Mouse (Mus musculus): Measurements from ENCODE around the gene Ifrd2. TPM values are rescaled to one million over a fixed set of nuclear protein-coding genes. Genes with fewer than 3 reads are reported as not detected.

Ifrd2 gene
- polyA plus RNA-seq, 1 experiment from 2014 or later, result 17.3 TPM

- H3K4me2 ChIP-seq, result peak overlapping the region; percentile 70
- H3K9me3 ChIP-seq, result no peaks in the 10 kb centered on the region
- H3K4me3 ChIP-seq, result peak overlapping the region; percentile 12; the same call in 1 of the 2 replicates
- H3K27me3 ChIP-seq, result no peaks in the 10 kb centered on the region
- ATAC-seq (ENCODE audit: low FRiP score, low read depth), result peak; percentile 10
- H3K27ac ChIP-seq (replicated peaks), result peak overlapping the region; percentile 89
- H3K9ac ChIP-seq, result peak overlapping the region; percentile 23
- H3K4me1 ChIP-seq (replicated peaks), result peaks cover 97% of the 10 kb centered on the region
- H3K36me3 ChIP-seq, result no peaks in the 10 kb centered on the region
- 11% methylated on average over 14 of the region's 14 CpGs for WGBS
Measured at GRCm38 (mm10) chr9:107629901-107630425, 42.5 kb downstream of the Ifrd2 start.

- peak overlapping the region; percentile 12; the same call in 1 of the 2 replicates for H3K4me3 ChIP-seq
Measured at GRCm38 (mm10) chr9:107630576-107630975, 43.1 kb downstream of the Ifrd2 start.

GRCm38 (mm10) chr9:107631311-107631826 lies 43.9 kb downstream of the Ifrd2 start:
- no peaks in the 10 kb centered on the region for H3K9me3 ChIP-seq
- peak overlapping the region; percentile 87; the same call in 1 of the 2 replicates for H3K4me3 ChIP-seq
- no peak overlapping the region for H3K9ac ChIP-seq
- peaks cover 94% of the 10 kb centered on the region for H3K4me1 ChIP-seq (replicated peaks)
- H3K4me2 ChIP-seq, result peak overlapping the region; percentile 70
- no peak for ATAC-seq (ENCODE audit: low FRiP score, low read depth)
- H3K27me3 ChIP-seq, result no peaks in the 10 kb centered on the region
- H3K27ac ChIP-seq (replicated peaks), result peak overlapping the region; percentile 89
- 23% methylated on average over 9 of the region's 9 CpGs for WGBS
- H3K36me3 ChIP-seq, result no peaks in the 10 kb centered on the region

More at GRCm38 (mm10) chr9:107630576-107630975, 43.1 kb downstream of the Ifrd2 start:
- ATAC-seq (ENCODE audit: low FRiP score, low read depth), result peak; percentile 29
- Histone ChIP-seq H3K4me2 (peak overlapping the region; percentile 70), H3K27me3 (no peaks in the 10 kb centered on the region), H3K36me3 (no peaks in the 10 kb centered on the region), H3K4me1 (replicated peaks) (peaks cover 95% of the 10 kb centered on the region), H3K27ac (replicated peaks) (peak overlapping the region; percentile 89), H3K9ac (peak overlapping the region; percentile 23), H3K9me3 (no peaks in the 10 kb centered on the region)
- WGBS, result 2% methylated on average over 4 of the region's 4 CpGs

- ATAC-seq (ENCODE audit: low FRiP score, low read depth), result no peak
- Histone ChIP-seq H3K27me3 (no peaks in the 10 kb centered on the region), H3K4me3 (peak overlapping the region; percentile 87), H3K9me3 (no peaks in the 10 kb centered on the region), H3K4me1 (replicated peaks) (peaks cover 93% of the 10 kb centered on the region), H3K4me2 (peak overlapping the region; percentile 70), H3K27ac (replicated peaks) (peak overlapping the region; percentile 89), H3K9ac (peak overlapping the region; percentile 96; the same call in 1 of the 2 replicates), H3K36me3 (no peaks in the 10 kb centered on the region)
- 51% methylated on average over 8 of the region's 8 CpGs for WGBS
Measured at GRCm38 (mm10) chr9:107631861-107632260, 44.4 kb downstream of the Ifrd2 start.

GRCm38 (mm10) chr9:107632478-107632877 lies 45.0 kb downstream of the Ifrd2 start:
- Histone ChIP-seq H3K27me3 (no peaks in the 10 kb centered on the region), H3K9me3 (no peaks in the 10 kb centered on the region), H3K27ac (replicated peaks) (peak overlapping the region; percentile 89), H3K9ac (peak overlapping the region; percentile 96), H3K4me3 (peak overlapping the region; percentile 87), H3K4me1 (replicated peaks) (peaks cover 93% of the 10 kb centered on the region), H3K4me2 (peak overlapping the region; percentile 70), H3K36me3 (no peaks in the 10 kb centered on the region)
- ATAC-seq (ENCODE audit: low FRiP score, low read depth), result no peak
- whole genome bisulfite sequencing, result 24% methylated on average over 6 of the region's 6 CpGs

GRCm38 (mm10) chr9:107633091-107633660 lies 45.7 kb downstream of the Ifrd2 start:
- no peaks in the 10 kb centered on the region for H3K27me3 ChIP-seq
- peak overlapping the region; percentile 89 for H3K27ac ChIP-seq (replicated peaks)
- peak overlapping the region; percentile 96 for H3K9ac ChIP-seq
- H3K36me3 ChIP-seq, result no peaks in the 10 kb centered on the region
- WGBS, result 1% methylated on average over 33 of the region's 33 CpGs
- peaks cover 88% of the 10 kb centered on the region for H3K4me1 ChIP-seq (replicated peaks)
- peak; percentile 7; the same call in 1 of the 2 replicates for ATAC-seq (ENCODE audit: low FRiP score, low read depth)
- no peaks in the 10 kb centered on the region for H3K9me3 ChIP-seq
- peak overlapping the region; percentile 87 for H3K4me3 ChIP-seq
- peak overlapping the region; percentile 70 for H3K4me2 ChIP-seq

- peak overlapping the region; percentile 87 for H3K4me3 ChIP-seq
- ATAC-seq (ENCODE audit: low FRiP score, low read depth), result no peak
- H3K27ac ChIP-seq (replicated peaks), result peak overlapping the region; percentile 89
- no peaks in the 10 kb centered on the region for H3K27me3 ChIP-seq
- H3K9ac ChIP-seq, result peak overlapping the region; percentile 96
- no peaks in the 10 kb centered on the region for H3K9me3 ChIP-seq
- WGBS, result under 1% methylated on average over 15 of the region's 15 CpGs
- no peaks in the 10 kb centered on the region for H3K36me3 ChIP-seq
- H3K4me1 ChIP-seq (replicated peaks), result peaks cover 82% of the 10 kb centered on the region
- peak overlapping the region; percentile 70 for H3K4me2 ChIP-seq
Measured at GRCm38 (mm10) chr9:107633661-107634405, 46.4 kb downstream of the Ifrd2 start.

GRCm38 (mm10) chr9:107634406-107635278 lies 47.2 kb downstream of the Ifrd2 start:
- Histone ChIP-seq H3K9me3 (no peaks in the 10 kb centered on the region), H3K4me3 (peak overlapping the region; percentile 87), H3K27ac (replicated peaks) (peak overlapping the region; percentile 89), H3K36me3 (no peaks in the 10 kb centered on the region), H3K9ac (peak overlapping the region; percentile 96), H3K27me3 (no peaks in the 10 kb centered on the region), H3K4me1 (replicated peaks) (peaks cover 74% of the 10 kb centered on the region), H3K4me2 (peak overlapping the region; percentile 70)
- WGBS, result 0% methylated on average over 35 of the region's 35 CpGs
- no peak for ATAC-seq (ENCODE audit: low FRiP score, low read depth)

GRCm38 (mm10) chr9:107635279-107636028 lies 48.0 kb downstream of the Ifrd2 start, which contains the start of gene Gnai2:
TSS of gene Gnai2 (minus strand) at chr9:107635367.
- WGBS, result 3% methylated on average over 36 of the region's 38 CpGs
- peak within 1 kb of the TSS; percentile 87 for H3K4me3 ChIP-seq
- H3K4me2 ChIP-seq, result peak within 1 kb of the TSS; percentile 70
- H3K9ac ChIP-seq, result peak within 1 kb of the TSS; percentile 96
- peaks cover 65% of the 10 kb centered on the region for H3K4me1 ChIP-seq (replicated peaks)
- H3K27ac ChIP-seq (replicated peaks), result peak within 1 kb of the TSS; percentile 89
- H3K36me3 ChIP-seq, result no peaks in the 10 kb centered on the region
- H3K9me3 ChIP-seq, result no peaks in the 10 kb centered on the region
- no peaks in the 10 kb centered on the region for H3K27me3 ChIP-seq
- peak; percentile 89 for ATAC-seq (ENCODE audit: low FRiP score, low read depth)

- peak; percentile 35; the same call in 1 of the 2 replicates for ATAC-seq (ENCODE audit: low FRiP score, low read depth)
- H3K36me3 ChIP-seq, result no peaks in the 10 kb centered on the region
- H3K4me1 ChIP-seq (replicated peaks), result peaks cover 49% of the 10 kb centered on the region
- H3K9ac ChIP-seq, result peak overlapping the region; percentile 5; the same call in 1 of the 2 replicates
- H3K4me3 ChIP-seq, result no peak overlapping the region
- no peaks in the 10 kb centered on the region for H3K27me3 ChIP-seq
- H3K9me3 ChIP-seq, result no peaks in the 10 kb centered on the region
- 6% methylated on average over 7 of the region's 7 CpGs for WGBS
- peak overlapping the region; percentile 34 for H3K4me2 ChIP-seq
- H3K27ac ChIP-seq (replicated peaks), result peak overlapping the region; percentile 77
Measured at GRCm38 (mm10) chr9:107637070-107637469, 49.6 kb downstream of the Ifrd2 start.
